Mouse (Mus musculus) frontal cortex, postnatal 25 days (tissue): Measurements from ENCODE around the gene Mmp24.

Experiments used
- DNase-seq, 2 experiments: peaks; one replicate each; pipeline ENCODE4 v3.0.0; 2022; ENCODE audit warnings: low spot score in 2 of 2

Mmp24 gene

DNA sequence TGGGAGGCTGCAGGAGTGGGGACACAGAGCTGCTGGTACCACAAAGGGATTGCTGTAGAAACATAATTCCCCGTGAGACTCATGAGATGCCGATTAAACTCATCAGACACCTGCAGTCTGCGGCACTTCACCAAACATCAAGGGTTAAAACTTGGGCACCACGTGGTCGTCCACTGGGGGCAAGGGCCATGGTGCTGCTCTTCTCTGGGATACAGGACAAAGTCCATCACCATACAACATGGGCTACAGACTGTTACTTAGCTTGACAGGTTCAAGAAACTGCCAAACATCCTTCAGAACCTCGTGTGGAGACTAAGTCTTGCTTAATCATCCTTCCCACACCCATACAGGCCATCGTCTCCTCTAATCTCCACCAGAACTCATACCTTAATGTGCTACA is 85.0 kb downstream of the Mmp24 start:
- no peak for DNase-seq

DNA sequence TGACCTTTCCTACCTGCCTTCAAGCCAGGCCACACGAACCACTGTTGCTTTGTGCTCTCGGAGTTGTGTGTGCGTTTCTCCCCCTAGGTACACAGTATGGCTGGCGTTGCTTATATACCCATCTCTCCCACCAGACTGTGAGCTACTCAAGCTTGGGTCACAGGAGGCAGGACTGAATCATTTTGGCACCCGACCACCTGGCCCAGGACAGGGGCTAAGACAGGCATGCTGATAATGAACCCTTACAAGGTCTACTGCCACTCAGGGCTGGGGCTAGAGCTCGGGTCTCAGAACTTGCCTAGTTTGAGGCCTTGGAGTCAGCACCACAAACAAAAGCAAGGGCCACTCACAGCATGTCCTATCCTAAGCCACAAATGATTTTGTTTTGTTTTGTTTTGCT is 86.4 kb downstream of the Mmp24 start:
- DNase-seq, result no peak

DNA sequence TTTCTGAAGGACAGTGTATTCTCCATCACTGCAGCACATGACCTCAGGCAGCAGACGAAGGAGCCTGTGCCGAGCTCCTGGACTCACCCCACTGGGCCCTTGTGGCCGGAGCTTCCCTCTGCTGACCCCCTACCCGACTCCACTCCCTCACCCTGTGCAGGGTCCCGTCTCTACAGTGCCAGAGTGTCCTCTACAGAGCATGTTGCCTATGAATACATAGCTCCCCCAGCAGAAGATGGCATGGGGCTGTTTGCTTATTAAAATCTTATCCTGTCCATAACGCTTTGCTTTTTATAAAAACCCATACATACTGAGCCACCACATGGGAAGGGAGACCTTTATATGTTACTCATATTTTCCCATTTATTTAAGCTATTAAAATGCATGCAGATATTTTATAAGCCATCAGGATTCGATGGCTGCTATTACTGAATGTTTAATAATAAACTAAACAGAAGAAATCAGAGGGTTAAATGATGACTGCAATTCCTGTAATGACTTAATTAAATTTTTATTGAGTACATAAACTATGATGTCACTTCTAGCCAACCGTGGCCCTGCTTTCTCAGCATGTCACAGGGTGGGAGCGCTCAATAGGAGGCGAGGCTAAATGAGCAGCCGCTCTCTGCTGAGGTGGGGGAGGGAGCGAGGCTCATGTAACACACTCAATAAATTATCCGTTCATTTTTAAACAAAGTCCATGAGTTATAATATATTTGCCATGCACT is 87.6 kb downstream of the Mmp24 start:
- no peak for DNase-seq

DNA sequence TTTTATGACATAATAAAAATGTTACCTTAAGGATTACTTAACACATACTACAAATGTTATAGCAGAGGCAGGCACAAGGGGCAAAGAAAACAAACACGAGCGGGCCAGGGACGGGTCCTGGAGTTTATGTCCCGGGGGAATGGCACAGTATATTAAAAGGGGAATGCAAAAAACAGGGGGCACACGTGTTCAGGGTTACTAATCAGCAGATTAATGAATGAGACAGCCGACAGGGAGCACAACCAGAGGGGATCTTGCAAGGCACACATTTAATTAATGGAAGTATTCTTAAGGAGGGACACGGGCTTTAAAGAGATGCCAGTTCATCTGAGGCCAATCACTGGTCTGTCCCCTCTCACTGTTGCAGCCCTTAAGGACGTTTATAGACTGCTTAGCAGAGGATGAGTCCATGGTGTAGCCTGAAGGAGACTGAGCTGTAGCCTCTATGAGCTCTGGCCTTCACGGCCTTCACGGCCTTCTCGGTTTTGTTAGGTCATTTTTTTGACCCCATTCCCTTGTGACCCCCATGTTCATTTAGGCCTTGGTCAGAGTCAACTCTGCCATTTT is 88.2 kb downstream of the Mmp24 start:
- no peak for DNase-seq
